In the genomic region with DNA sequence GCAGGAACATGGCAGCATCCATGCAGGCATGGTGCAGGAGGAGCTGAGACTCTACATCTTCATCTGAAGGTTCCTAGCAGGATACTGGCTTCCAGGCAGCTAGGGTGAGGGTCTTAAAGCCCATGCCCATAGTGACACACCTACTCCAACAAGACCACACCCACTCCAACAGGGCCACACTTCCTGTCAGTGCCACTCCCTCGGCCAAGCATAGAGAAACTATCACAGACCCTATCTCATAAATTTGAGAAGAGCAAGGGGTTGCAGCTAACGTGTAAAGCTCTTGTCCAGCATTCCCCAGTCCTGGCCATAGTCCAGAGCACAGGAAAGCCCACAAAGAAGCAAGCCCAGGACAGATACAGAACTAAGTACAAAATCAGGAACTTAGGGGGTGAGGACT, we compare ENCODE assay signal across 1 mouse cellular context.
TF ChIP-seq lines count a peak whose summit lies in the region.

No protein-coding gene starts in this region.

TF ChIP-seq in MEL, 35 proteins besides CTCF, POLR2A, EP300 and RAD21 (continued from another document):
- TF ChIP-seq MYB (IDR thresholded peaks at IDR 0.05; ENCODE audit: low read depth, low read length) (no peak), TAL1 (IDR thresholded peaks at IDR 0.05; ENCODE audit: low read length) (no peak), MAFK (IDR thresholded peaks at IDR 0.05; ENCODE audit: borderline replicate concordance, low read depth, low read length) (no peak), BHLHE40 (IDR thresholded peaks at IDR 0.05; ENCODE audit: borderline replicate concordance, low read depth, low read length) (no peak), ZMIZ1 (IDR thresholded peaks at IDR 0.05; ENCODE audit: low read depth, low read length) (no peak), CHD1 (IDR thresholded peaks at IDR 0.05; ENCODE audit: low read depth, low read length) (no peak), GABPA (IDR thresholded peaks at IDR 0.05; ENCODE audit: low read depth, low read length) (no peak), ELF1 (IDR thresholded peaks at IDR 0.05; ENCODE audit: low read depth, low read length) (no peak)
